Comparison of ENCODE assay signal across 16 mouse cellular contexts in the genomic region with DNA sequence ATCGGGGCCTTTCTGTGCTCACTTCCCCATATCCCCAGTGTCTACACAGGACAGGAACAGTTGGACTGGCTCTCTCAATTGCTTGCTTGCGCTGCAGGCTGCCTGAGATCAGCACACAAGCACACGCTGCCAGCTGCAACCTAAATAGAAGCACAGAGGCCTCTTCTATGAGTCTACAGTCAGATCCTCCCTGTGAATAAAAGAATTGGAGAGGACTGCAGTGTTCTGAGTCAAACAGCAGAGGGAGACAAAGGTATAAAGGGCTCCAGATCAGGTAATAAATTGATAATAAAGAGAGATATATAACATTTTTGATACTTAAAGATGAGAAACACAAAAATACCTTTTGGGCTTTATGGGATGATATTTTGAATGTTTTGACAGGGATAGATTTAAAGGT. TPM values are rescaled to one million over a fixed set of nuclear protein-coding genes. Genes with fewer than 3 reads are reported as not detected.
DNase-seq lines count a peak whose midpoint lies in the region; ATAC-seq and TF ChIP-seq lines count a peak whose summit lies in the region.
"Had no signal": no experiment of that assay in that cellular context is flagged by ENCODE, and none has a peak within 500 bp of the region (broad histone marks: within the 10 kb centered on the region; RNA-seq: fewer than 3 reads in every experiment).

No protein-coding gene starts in this region.

- intact Hi-C loops in heart, adult 2 months (cut with DNase I) = no loop called here

- H3K4me2 ChIP-seq in liver, postnatal 0 days (ENCODE audit: low read depth, low read length) = no peak overlapping the region
- H3K4me2 ChIP-seq in liver, embryonic 12.5 days = no peak overlapping the region

- no peak for TF ChIP-seq EP300 in heart, adult 2 months (IDR thresholded peaks at IDR 0.05; ENCODE audit: insufficient read depth, low read depth, low read length)
- no peak for TF ChIP-seq EP300 in liver, postnatal 0 days (IDR thresholded peaks at IDR 0.05; ENCODE audit: low read depth)

- TF ChIP-seq CTCF in heart, adult 2 months (IDR thresholded peaks at IDR 0.05) = peak; percentile 70
- peak; percentile 41 for TF ChIP-seq CTCF in liver, postnatal 0 days (IDR thresholded peaks at IDR 0.05; ENCODE audit: low read depth)

- no peaks in the 10 kb centered on the region for H3K9me3 ChIP-seq in liver, postnatal 0 days (ENCODE audit: low read length)
- H3K9me3 ChIP-seq in liver, embryonic 12.5 days (replicated peaks) = no peaks in the 10 kb centered on the region
- H3K9me3 ChIP-seq in embryonic facial prominence, embryonic 10.5 days = no peaks in the 10 kb centered on the region
- H3K9me3 ChIP-seq: G1E had no signal

- no peaks in the 10 kb centered on the region for H3K36me3 ChIP-seq in heart, adult 2 months (ENCODE audit: control insufficient read depth, insufficient read depth, low read length)
- no peaks in the 10 kb centered on the region for H3K36me3 ChIP-seq in liver, postnatal 0 days (replicated peaks; ENCODE audit: insufficient read depth, low read length)
- H3K36me3 ChIP-seq in liver, embryonic 12.5 days = no peaks in the 10 kb centered on the region
- no peaks in the 10 kb centered on the region for H3K36me3 ChIP-seq in embryonic facial prominence, embryonic 10.5 days (replicated peaks)
- H3K36me3 ChIP-seq: G1E had no signal

- H3K9ac ChIP-seq in heart, adult 2 months (ENCODE audit: low read depth, low read length) = no peak overlapping the region
- H3K9ac ChIP-seq in liver, postnatal 0 days (replicated peaks) = no peak overlapping the region
- H3K9ac ChIP-seq in liver, embryonic 12.5 days = no peak overlapping the region

- DNase-seq in heart, adult 2 months = no peak
- DNase-seq in heart, adult 9 months (ENCODE audit: low spot score in 2 of 2) = no peak
- no peak for DNase-seq in liver, postnatal 0 days
- peak; percentile 5 for DNase-seq in ES-CJ7 (ENCODE audit: low read depth, low spot score)
- peak; percentile 9 for DNase-seq in embryonic facial prominence, embryonic 10.5 days (ENCODE audit: low spot score)
- no peak for DNase-seq in adrenal gland, adult 18-20 months (ENCODE audit: low spot score in 2 of 2)
- DNase-seq: kidney, adult 18-20 months; lung, postnatal 14 days; thymus, adult 2 months had no signal

- WGBS in heart, adult 2 months = 55% methylated on average over 3 of the region's 3 CpGs
- WGBS in liver, postnatal 0 days (ENCODE audit: insufficient replicate concordance) = 52% methylated on average over 3 of the region's 3 CpGs
- 47% methylated on average over 3 of the region's 3 CpGs for WGBS in liver, embryonic 12.5 days (ENCODE audit: insufficient replicate concordance)
- WGBS in embryonic facial prominence, embryonic 10.5 days = 55% methylated on average over 3 of the region's 3 CpGs

- TF ChIP-seq POLR2A in heart, adult 2 months (IDR thresholded peaks at IDR 0.05; ENCODE audit: insufficient read depth, low read depth, low read length) = no peak

- no peak for ATAC-seq in liver, postnatal 0 days
- ATAC-seq in liver, embryonic 12.5 days = no peak
- ATAC-seq in erythroid progenitor cell, adult 5-6 weeks (replicated peaks; ENCODE audit: low FRiP score, poor library complexity, severe bottlenecking) = no peak

- no peak overlapping the region for H3K27ac ChIP-seq in heart, adult 2 months
- H3K27ac ChIP-seq in liver, postnatal 0 days (ENCODE audit: low read depth) = no peak overlapping the region
- H3K27ac ChIP-seq in liver, embryonic 12.5 days = no peak overlapping the region
- H3K27ac ChIP-seq in embryonic facial prominence, embryonic 10.5 days (replicated peaks) = no peak overlapping the region; the same call in 1 of the 2 replicates

- no peak overlapping the region for H3K4me3 ChIP-seq in heart, adult 2 months
- H3K4me3 ChIP-seq in liver, postnatal 0 days (ENCODE audit: low read depth, low read length) = no peak overlapping the region
- H3K4me3 ChIP-seq in liver, embryonic 12.5 days = no peak overlapping the region
- H3K4me3 ChIP-seq in embryonic facial prominence, embryonic 10.5 days = no peak overlapping the region
- H3K4me3 ChIP-seq: myocyte had no signal

- H3K27me3 ChIP-seq in heart, adult 2 months (ENCODE audit: control insufficient read depth, insufficient read depth, low read length) = no peaks in the 10 kb centered on the region
- peaks cover 3% of the 10 kb centered on the region; the same call in 1 of the 2 replicates for H3K27me3 ChIP-seq in liver, postnatal 0 days (ENCODE audit: insufficient read depth, low read length)
- no peaks in the 10 kb centered on the region; the same call in 1 of the 2 replicates for H3K27me3 ChIP-seq in liver, embryonic 12.5 days (replicated peaks)
- no peaks in the 10 kb centered on the region for H3K27me3 ChIP-seq in embryonic facial prominence, embryonic 10.5 days (replicated peaks; ENCODE audit: low read depth, poor library complexity, severe bottlenecking)

- no peaks in the 10 kb centered on the region for H3K4me1 ChIP-seq in heart, adult 2 months (ENCODE audit: control insufficient read depth, insufficient read depth, low read length)
- no peaks in the 10 kb centered on the region for H3K4me1 ChIP-seq in liver, postnatal 0 days (ENCODE audit: insufficient read depth)
- no peaks in the 10 kb centered on the region for H3K4me1 ChIP-seq in liver, embryonic 12.5 days
- peaks cover 4% of the 10 kb centered on the region; the same call in 1 of the 2 replicates for H3K4me1 ChIP-seq in embryonic facial prominence, embryonic 10.5 days

- no peaks in the 10 kb centered on the region for H3K79me2 ChIP-seq in heart, adult 2 months (replicated peaks; ENCODE audit: control insufficient read depth, insufficient read depth, low read length)

RNA-seq across cellular contexts. Expression of gene Ins2, which starts 17.2 kb away (rescaled TPM):
- total RNA-seq in heart, adult 2 months (2021) = not detected
- not detected in 2 replicates for polyA plus RNA-seq in heart, adult 2 months (2012; rRNA removed)
- 10.2 TPM in 1 of 2 replicates, not detected in the other for polyA plus RNA-seq in liver, postnatal 0 days (2015; fragmentation: Nextera tagmentation; extraction: Ambion mirVana)
- polyA plus RNA-seq in liver, embryonic 12.5 days (2016; fragmentation: Nextera tagmentation; extraction: Ambion mirVana) = not detected in 2 replicates
- polyA plus RNA-seq in embryonic facial prominence, embryonic 10.5 days (2016; fragmentation: Nextera tagmentation; extraction: Ambion mirVana) = not detected in 2 replicates
- not detected in 2 replicates for total RNA-seq in erythroid progenitor cell, adult 5-6 weeks (2015; ENCODE audit: low replicate concordance)
- total RNA-seq in erythroid progenitor cell, adult 5-6 weeks (2017; ENCODE audit: low replicate concordance) = not detected in 2 replicates
- not detected for total RNA-seq in adrenal gland, adult 18-20 months (2021)
- total RNA-seq: left cerebral cortex, postnatal 10 days had no signal
- polyA plus RNA-seq: frontal cortex, adult 2 months; G1E had no signal

RNA-seq across cellular contexts. Expression of gene Gm49394, which starts 56.2 kb away (rescaled TPM):
- total RNA-seq in heart, adult 2 months (2021) = not detected
- not detected in 2 replicates for polyA plus RNA-seq in heart, adult 2 months (2012; rRNA removed)
- 0.04 TPM in 1 of 2 replicates, not detected in the other for polyA plus RNA-seq in liver, postnatal 0 days (2015; fragmentation: Nextera tagmentation; extraction: Ambion mirVana)
- polyA plus RNA-seq in liver, embryonic 12.5 days (2016; fragmentation: Nextera tagmentation; extraction: Ambion mirVana) = not detected in 2 replicates
- polyA plus RNA-seq in embryonic facial prominence, embryonic 10.5 days (2016; fragmentation: Nextera tagmentation; extraction: Ambion mirVana) = not detected in 2 replicates
- total RNA-seq in erythroid progenitor cell, adult 5-6 weeks (2015; ENCODE audit: low replicate concordance) = not detected in 2 replicates
- not detected in 2 replicates for total RNA-seq in erythroid progenitor cell, adult 5-6 weeks (2017; ENCODE audit: low replicate concordance)
- not detected for total RNA-seq in adrenal gland, adult 18-20 months (2021)
- polyA plus RNA-seq: G1E; heart, embryonic 14.5 days had no signal

RNA-seq across cellular contexts. Expression of gene Igf2, which starts 59.4 kb away (rescaled TPM):
- 10 to 100 TPM; 60.0 to 75.2 TPM for total RNA-seq in heart, adult 2 months (2021)
- 64.5 and 80.0 TPM in 2 replicates for polyA plus RNA-seq in heart, adult 2 months (2012; rRNA removed)
- 1,534 and 1,664 TPM in 2 replicates for polyA plus RNA-seq in liver, postnatal 0 days (2015; fragmentation: Nextera tagmentation; extraction: Ambion mirVana)
- 354 and 377 TPM in 2 replicates for polyA plus RNA-seq in liver, embryonic 12.5 days (2016; fragmentation: Nextera tagmentation; extraction: Ambion mirVana)
- 360 and 378 TPM in 2 replicates for polyA plus RNA-seq in embryonic facial prominence, embryonic 10.5 days (2016; fragmentation: Nextera tagmentation; extraction: Ambion mirVana)
- not detected in 2 replicates for total RNA-seq in erythroid progenitor cell, adult 5-6 weeks (2015; ENCODE audit: low replicate concordance)
- not detected in 2 replicates for total RNA-seq in erythroid progenitor cell, adult 5-6 weeks (2017; ENCODE audit: low replicate concordance)
- 10 to 100 TPM; 15.2 to 22.1 TPM for total RNA-seq in adrenal gland, adult 18-20 months (2021)
- polyA plus RNA-seq: G1E had no signal

Comparison
In these comparisons a context has a peak if more than half of its experiments do, and no peak if none do; other contexts are left out.
1. DNase-seq: peak in ES-CJ7 (single experiment) and embryonic facial prominence, embryonic 10.5 days (single experiment); none in heart, adult 2 months (0 of 2), heart, adult 9 months (0 of 2), liver, postnatal 0 days (single experiment) and adrenal gland, adult 18-20 months (0 of 2).